Mouse (Mus musculus) forebrain, embryonic 13.5 days (tissue): ENCODE results near the gene Gm10337. TPM values are rescaled to one million over a fixed set of nuclear protein-coding genes. Genes with fewer than 3 reads are reported as not detected.

Source experiments
- ATAC-seq: fragments of 200-750 bp; cut with Nextera tagmentation; 2 replicates; pipeline ENCODE4 v1.8.0; 2017
- H3K27ac ChIP-seq: fragments of 300-500 bp; sonication (generic); 2 replicates; pipeline ENCODE4 v1.5.1; 2015; ENCODE audit warnings: inconsistent platforms, mild to moderate bottlenecking, moderate library complexity
- H3K27me3 ChIP-seq: fragments of 300-500 bp; sonication (generic); 2 replicates; pipeline ENCODE4 v1.6.1; 2015; ENCODE audit warnings: mild to moderate bottlenecking, inconsistent platforms
- H3K36me3 ChIP-seq: fragments of 300-500 bp; sonication (generic); 2 replicates; pipeline ENCODE4 v1.6.1; 2015; ENCODE audit warnings: mild to moderate bottlenecking, inconsistent platforms; ENCODE audit not compliant: poor library complexity, severe bottlenecking
- H3K4me1 ChIP-seq: fragments of 300-500 bp; sonication (generic); 2 replicates; pipeline ENCODE4 v1.6.1; 2015; ENCODE audit warnings: inconsistent platforms
- H3K4me2 ChIP-seq: fragments of 300-500 bp; sonication (generic); 2 replicates; pipeline ENCODE4 v1.6.1; 2015; ENCODE audit warnings: inconsistent platforms, mild to moderate bottlenecking, moderate library complexity
- H3K4me3 ChIP-seq: fragments of 300-500 bp; sonication (generic); 2 replicates; pipeline ENCODE4 v1.5.1; 2015; ENCODE audit warnings: mild to moderate bottlenecking, inconsistent platforms
- H3K9ac ChIP-seq: fragments of 300-500 bp; sonication (generic); 2 replicates; pipeline ENCODE4 v1.6.1; 2015; ENCODE audit warnings: mild to moderate bottlenecking, inconsistent platforms
- H3K9me3 ChIP-seq: fragments of 300-500 bp; sonication (generic); replicated peaks from 2 replicates; pipeline ENCODE4 v1.6.1; 2016; ENCODE audit warnings: inconsistent platforms
- WGBS: fragments of 180-500 bp; shearing (Covaris S2); methylation state at CpG from one replicate; pipeline ENCODE4 v1.1.7; 2015; 5-methylcytosine and 5-hydroxymethylcytosine counted together
- polyA plus RNA-seq: library from polyadenylated mRNA; unstranded; fragments of >200 nt; fragmentation: Nextera tagmentation; extraction: Ambion mirVana; gene quantifications from 2 replicates; pipeline ENCODE4 v1.2.1, GENCODE M21; 2015

Gm10337 gene
- polyA plus RNA-seq, 1 experiment from 2014 or later: 13.4 TPM

DNA sequence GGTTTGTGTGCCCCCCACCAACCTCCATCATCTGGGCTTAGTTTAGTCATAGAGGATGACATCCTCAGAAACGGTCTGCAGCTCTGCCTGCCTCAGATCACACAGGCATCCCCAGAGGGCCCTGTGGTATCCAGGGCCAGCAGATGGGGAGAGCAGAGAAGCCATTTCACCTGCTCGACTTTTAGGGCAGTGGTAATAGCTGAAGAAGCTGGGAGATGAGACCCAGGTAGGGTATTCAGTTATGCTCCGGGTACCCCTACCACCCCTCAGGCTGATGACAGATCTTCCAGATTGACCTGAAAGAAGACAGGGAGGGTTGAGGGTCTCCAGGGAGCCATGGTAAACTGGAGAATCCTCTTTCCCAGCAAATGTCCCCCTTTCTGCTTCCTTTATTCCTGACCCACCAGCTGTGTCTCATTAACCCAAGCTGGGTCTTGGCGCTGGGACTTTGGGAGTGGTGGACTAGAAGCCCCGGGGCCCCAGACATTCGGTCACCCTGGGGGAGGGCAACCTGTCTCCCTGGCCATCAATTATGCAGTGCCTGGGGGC is 7.8 kb downstream of the Gm10337 start:
- 16% methylated on average over 6 of the region's 6 CpGs for WGBS
- ATAC-seq: no peak

DNA sequence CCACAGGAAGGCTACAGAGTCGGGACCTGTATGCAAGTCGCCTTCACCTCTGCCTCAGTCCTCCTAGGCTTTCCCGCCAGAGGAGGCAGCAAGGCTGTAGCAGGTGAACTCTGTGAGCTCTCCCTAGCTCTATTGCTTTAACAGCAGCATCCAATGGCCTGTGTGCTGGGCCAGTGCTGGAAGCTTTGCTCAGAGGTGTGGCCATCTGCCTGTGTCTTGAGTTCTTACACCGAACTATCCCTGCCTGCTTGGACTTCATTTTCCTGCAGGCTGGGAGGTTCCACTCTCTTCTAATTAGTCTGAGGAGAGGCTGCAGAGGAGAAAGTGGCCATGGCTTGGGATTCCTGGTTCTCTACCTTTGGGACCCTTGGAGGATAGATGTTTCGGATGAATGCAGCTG is 8.5 kb downstream of the Gm10337 start:
- Histone ChIP-seq H3K9me3 (no peaks in the 10 kb centered on the region), H3K4me2 (peak overlapping the region; percentile 80), H3K27ac (peak overlapping the region; percentile 83), H3K9ac (0 out of 2 replicates have a peak overlapping the region, but pooled peaks have one; percentile 21), H3K4me1 (peaks cover 60% of the 10 kb centered on the region), H3K36me3 (peaks cover 5% of the 10 kb centered on the region; the same call in 1 of the 2 replicates), H3K27me3 (no peaks in the 10 kb centered on the region), H3K4me3 (no peak overlapping the region)
- no peak for ATAC-seq
- WGBS: 29% methylated on average over 5 of the region's 5 CpGs

More for the DNA sequence above, 7.8 kb downstream of the Gm10337 start:
- Histone ChIP-seq H3K4me2 (peak overlapping the region; percentile 80), H3K4me1 (peaks cover 60% of the 10 kb centered on the region), H3K9ac (no peak overlapping the region), H3K9me3 (no peaks in the 10 kb centered on the region), H3K36me3 (peaks cover 9% of the 10 kb centered on the region), H3K27ac (peak overlapping the region; percentile 83), H3K4me3 (peak overlapping the region; percentile 5), H3K27me3 (no peaks in the 10 kb centered on the region)

DNA sequence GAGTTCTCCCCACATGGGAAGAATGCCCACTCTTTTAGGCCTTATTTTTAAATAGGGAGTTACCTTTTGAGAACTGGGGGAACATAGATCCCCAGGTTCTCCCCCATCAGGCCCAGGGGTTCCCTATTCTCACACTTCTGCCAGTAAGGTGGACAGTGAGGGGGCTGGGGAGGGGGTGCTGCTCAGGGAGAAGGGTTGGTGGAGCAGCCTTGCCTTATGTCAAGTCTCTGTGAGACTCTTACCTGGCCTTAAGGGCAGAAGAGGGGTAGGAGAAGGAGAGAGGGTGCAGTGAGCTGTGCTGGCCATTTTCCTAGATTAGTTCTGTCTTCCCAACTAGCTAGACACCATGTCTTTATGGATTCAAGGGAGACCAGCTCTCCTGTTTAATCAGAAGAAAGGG is 8.9 kb downstream of the Gm10337 start:
- Histone ChIP-seq H3K36me3 (peaks cover 5% of the 10 kb centered on the region; the same call in 1 of the 2 replicates), H3K9me3 (no peaks in the 10 kb centered on the region), H3K27me3 (no peaks in the 10 kb centered on the region), H3K27ac (peak overlapping the region; percentile 83; the same call in 1 of the 2 replicates), H3K9ac (no peak overlapping the region), H3K4me3 (no peak overlapping the region), H3K4me2 (no peak overlapping the region), H3K4me1 (peaks cover 60% of the 10 kb centered on the region)
- no peak for ATAC-seq

DNA sequence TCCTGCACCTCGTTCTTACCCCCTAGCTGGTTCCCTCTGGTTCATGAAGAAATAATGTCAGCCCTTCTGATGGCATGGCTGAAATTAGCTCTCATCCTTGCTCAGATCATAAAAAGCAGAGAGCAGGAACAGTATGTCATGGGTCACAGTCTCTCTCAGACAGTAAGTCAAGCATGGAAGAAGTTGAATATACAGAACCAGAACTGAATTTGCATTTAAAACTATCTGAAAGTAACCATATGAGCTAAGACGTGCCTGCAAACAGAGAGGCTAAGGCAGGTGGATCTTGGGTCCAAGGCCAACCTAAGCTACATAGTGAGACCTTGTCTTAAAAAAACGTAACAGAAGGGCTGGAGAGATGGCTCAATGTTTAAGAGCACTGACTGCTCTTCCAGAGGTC is 9.5 kb downstream of the Gm10337 start:
- no peak overlapping the region for H3K4me2 ChIP-seq
- WGBS: 84% methylated on average over 3 of the region's 3 CpGs
- H3K9me3 ChIP-seq: no peaks in the 10 kb centered on the region
- peaks cover 60% of the 10 kb centered on the region for H3K4me1 ChIP-seq
- H3K36me3 ChIP-seq: peaks cover 5% of the 10 kb centered on the region; the same call in 1 of the 2 replicates
- H3K9ac ChIP-seq: no peak overlapping the region
- no peaks in the 10 kb centered on the region for H3K27me3 ChIP-seq
- no peak overlapping the region for H3K27ac ChIP-seq
- ATAC-seq: no peak
- H3K4me3 ChIP-seq: no peak overlapping the region

DNA sequence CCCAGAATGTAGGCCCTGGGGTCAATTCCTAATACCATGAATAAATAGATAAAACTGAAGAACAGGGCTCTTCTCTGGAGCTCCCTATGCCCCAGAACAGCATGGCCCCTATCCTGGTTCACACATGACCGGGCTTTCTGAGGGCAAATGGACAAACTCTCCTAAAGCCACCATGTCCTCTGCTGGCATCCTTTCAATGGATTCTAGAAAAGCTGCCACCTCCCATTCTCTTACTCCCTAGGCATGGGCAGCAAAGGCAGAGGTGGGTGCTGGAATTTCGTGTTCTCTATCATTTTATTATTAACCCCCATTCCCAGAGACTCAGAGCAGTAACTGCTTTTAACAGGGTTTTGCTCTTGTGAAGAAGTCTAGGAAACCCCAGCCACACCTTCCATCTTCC is 11.7 kb downstream of the Gm10337 start:
- Histone ChIP-seq H3K27ac (no peak overlapping the region), H3K4me1 (peaks cover 55% of the 10 kb centered on the region), H3K4me2 (peak overlapping the region; percentile 81), H3K9me3 (no peaks in the 10 kb centered on the region), H3K27me3 (no peaks in the 10 kb centered on the region), H3K9ac (0 out of 2 replicates have a peak overlapping the region, but pooled peaks have one; percentile 92), H3K36me3 (no peaks in the 10 kb centered on the region), H3K4me3 (peak overlapping the region; percentile 72)
- ATAC-seq: no peak
- WGBS: 80% methylated on average over 2 of the region's 2 CpGs

DNA sequence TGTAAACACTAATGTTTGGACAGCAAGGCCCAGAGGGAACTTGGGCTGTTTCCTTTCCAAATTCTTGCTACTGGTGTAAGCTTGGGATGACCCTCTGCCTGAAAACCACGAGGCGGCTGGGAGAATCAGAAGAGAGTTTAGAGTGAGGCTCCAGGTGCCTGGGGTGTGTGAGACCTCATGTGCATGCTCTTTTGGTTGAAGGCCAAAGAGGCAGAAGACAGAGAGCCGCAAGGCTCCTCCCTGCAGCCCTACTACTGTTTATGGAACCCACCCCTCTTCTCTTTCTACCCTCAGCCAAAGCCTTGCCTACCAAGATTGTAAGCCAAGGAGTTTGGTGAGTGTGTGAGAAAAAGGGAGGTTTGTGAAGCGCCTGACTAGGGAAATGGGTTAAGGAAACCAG is 12.3 kb downstream of the Gm10337 start:
- H3K4me3 ChIP-seq: peak overlapping the region; percentile 72
- no peak for ATAC-seq
- peak overlapping the region; percentile 81 for H3K4me2 ChIP-seq
- peak overlapping the region; percentile 93 for H3K27ac ChIP-seq
- no peaks in the 10 kb centered on the region for H3K27me3 ChIP-seq
- H3K9me3 ChIP-seq: no peaks in the 10 kb centered on the region
- H3K4me1 ChIP-seq: peaks cover 55% of the 10 kb centered on the region
- peaks cover 2% of the 10 kb centered on the region; the same call in 1 of the 2 replicates for H3K36me3 ChIP-seq
- H3K9ac ChIP-seq: peak overlapping the region; percentile 92
- WGBS: 34% methylated on average over 4 of the region's 4 CpGs

DNA sequence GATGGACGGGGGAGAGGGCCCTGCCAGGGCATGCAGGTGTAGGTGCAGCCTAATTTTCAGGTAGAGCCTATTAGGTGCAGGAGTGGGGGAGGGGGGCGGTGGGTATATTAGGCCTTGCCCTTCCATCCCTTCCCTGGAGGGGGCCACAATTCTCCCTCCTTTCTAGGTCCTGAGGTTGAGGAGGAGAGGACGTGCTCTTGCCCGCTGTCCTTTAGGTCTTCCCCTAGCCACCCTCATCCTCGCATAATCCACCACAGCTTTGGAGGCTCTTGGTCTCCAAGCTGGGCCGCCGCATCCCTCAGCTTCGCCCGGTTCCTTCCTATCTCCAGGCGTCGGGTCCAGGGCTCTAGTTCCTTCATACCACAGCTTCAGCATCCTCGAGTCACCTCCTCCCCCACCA is 12.8 kb downstream of the Gm10337 start:
- H3K27ac ChIP-seq: peak overlapping the region; percentile 93
- H3K4me1 ChIP-seq: peaks cover 50% of the 10 kb centered on the region
- WGBS: under 1% methylated on average over 12 of the region's 12 CpGs
- H3K4me3 ChIP-seq: peak overlapping the region; percentile 72
- no peaks in the 10 kb centered on the region for H3K27me3 ChIP-seq
- H3K9ac ChIP-seq: peak overlapping the region; percentile 92
- H3K9me3 ChIP-seq: no peaks in the 10 kb centered on the region
- peak overlapping the region; percentile 81 for H3K4me2 ChIP-seq
- H3K36me3 ChIP-seq: peaks cover 7% of the 10 kb centered on the region
- no peak for ATAC-seq

DNA sequence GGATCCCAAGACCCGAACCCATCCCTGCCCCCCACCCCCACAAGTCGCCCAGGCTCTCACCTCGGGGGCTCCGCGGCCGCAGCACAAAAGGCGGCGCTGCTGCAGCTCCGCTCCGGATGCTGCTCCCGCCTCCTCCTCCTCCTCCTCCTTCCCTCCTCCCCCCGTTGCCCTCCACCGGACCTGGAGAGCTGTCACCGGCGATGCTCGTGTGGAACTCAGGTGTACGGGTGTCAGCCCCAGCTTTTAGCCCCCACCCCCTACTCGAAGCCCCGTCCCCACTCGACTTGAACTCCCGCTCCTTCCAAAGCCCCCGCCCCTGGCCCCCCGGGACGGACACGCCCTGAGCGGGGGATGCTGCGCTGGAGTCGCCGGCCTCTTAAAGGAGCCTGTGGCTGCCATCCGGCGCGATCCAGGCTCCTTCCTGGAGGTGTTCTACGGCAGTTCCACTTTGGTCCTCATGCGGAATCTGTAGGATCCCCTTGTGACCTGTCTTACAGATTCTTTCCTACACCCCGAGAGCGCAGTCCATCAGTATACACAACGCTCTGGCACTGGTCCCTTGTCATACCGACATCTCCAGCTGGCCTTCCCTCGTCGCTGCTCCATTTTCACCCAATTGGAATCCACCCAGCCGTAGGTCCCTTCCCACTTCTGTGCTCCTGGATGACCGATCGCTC is 13.3 kb downstream of the Gm10337 start, which contains the start of gene Map3k12:
Gene Map3k12 (minus strand): TSS at position 337 of the 677 bp plus-strand sequence.
- peak within 1 kb of the TSS; percentile 92 for H3K9ac ChIP-seq
- H3K36me3 ChIP-seq: peaks cover 12% of the 10 kb centered on the region
- ATAC-seq: no peak
- under 1% methylated on average over 42 of the region's 43 CpGs for WGBS
- no peaks in the 10 kb centered on the region for H3K27me3 ChIP-seq
- H3K4me2 ChIP-seq: peak within 1 kb of the TSS; percentile 81
- peak within 1 kb of the TSS; percentile 72 for H3K4me3 ChIP-seq
- peak within 1 kb of the TSS; percentile 93 for H3K27ac ChIP-seq
- H3K4me1 ChIP-seq: peaks cover 44% of the 10 kb centered on the region
- H3K9me3 ChIP-seq: no peaks in the 10 kb centered on the region

DNA sequence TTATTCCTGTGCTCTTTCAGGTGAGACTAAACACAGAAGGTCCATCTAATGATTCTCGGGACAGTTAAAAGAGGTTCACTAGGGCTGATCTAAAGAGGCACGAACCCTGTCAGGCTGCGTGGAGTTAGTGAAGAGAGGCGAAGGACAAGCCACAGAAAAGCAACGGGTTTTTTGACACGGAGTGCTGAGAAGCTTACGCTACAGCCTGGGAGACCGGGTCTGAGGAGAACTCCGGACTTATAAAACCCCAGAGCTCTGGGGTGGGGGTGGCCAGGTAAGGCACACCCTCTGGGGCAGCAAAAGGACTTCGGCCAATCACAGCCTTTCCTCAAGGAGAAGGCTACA is 14.1 kb downstream of the Gm10337 start:
- peak overlapping the region; percentile 92 for H3K9ac ChIP-seq
- H3K27me3 ChIP-seq: no peaks in the 10 kb centered on the region
- peaks cover 20% of the 10 kb centered on the region for H3K36me3 ChIP-seq
- no peak for ATAC-seq
- peak overlapping the region; percentile 72 for H3K4me3 ChIP-seq
- H3K4me2 ChIP-seq: peak overlapping the region; percentile 81
- no peaks in the 10 kb centered on the region for H3K9me3 ChIP-seq
- WGBS: under 1% methylated on average over 10 of the region's 10 CpGs
- H3K27ac ChIP-seq: peak overlapping the region; percentile 93
- peaks cover 36% of the 10 kb centered on the region for H3K4me1 ChIP-seq

DNA sequence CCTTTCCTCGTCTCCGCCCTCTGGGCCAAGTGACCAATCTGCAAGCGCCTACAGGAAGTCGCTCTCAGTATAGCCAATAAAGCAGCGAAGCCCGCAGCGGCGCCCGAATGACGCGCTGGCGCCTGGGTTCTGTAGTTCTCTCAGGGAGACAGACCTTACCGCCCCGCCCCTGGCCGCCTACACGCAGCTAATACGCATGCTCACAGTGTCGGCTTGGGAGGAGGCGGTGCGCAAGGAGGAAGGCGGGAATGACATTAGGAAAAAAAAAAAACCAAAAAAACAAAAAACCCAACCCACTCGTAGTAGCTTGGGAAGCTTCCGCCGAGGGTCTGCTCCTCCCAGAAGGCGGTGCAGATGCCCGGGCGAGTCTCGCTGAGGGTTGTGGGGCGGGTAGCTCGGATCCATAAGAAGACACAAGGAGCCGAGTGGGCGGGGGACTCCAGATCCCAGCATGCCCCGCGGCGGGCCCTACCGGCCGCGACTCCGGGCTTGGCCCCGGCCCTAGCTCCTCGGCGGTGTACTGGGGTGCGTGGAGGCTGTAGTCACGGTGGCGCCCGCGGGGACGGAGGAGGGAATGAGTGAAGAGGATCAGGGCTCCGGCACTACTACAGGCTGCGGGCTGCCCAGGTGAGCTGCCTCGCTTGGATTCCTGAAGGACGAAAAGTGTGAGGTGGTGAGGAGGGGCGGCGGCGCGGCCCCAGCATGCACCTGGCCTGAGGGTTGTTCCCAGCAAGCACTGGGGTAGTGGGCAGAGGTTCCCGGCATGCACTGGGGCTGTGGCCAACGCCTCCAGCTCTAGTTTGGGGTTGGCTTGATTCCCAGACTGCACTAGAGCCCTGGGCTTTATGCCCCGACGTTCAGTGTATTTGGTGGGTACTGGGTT is 14.7 kb downstream of the Gm10337 start, which contains the start of gene Tarbp2:
Gene Tarbp2 (plus strand): TSS at position 217 of the 883 bp plus-strand sequence.
- Histone ChIP-seq H3K9me3 (no peaks in the 10 kb centered on the region), H3K4me1 (peaks cover 34% of the 10 kb centered on the region), H3K4me3 (peak within 1 kb of the TSS; percentile 72), H3K9ac (peak within 1 kb of the TSS; percentile 92), H3K4me2 (peak within 1 kb of the TSS; percentile 81), H3K36me3 (peaks cover 25% of the 10 kb centered on the region), H3K27me3 (no peaks in the 10 kb centered on the region), H3K27ac (peak within 1 kb of the TSS; percentile 97)
- under 1% methylated on average over 60 of the region's 60 CpGs for WGBS
- peak; percentile 92 for ATAC-seq

DNA sequence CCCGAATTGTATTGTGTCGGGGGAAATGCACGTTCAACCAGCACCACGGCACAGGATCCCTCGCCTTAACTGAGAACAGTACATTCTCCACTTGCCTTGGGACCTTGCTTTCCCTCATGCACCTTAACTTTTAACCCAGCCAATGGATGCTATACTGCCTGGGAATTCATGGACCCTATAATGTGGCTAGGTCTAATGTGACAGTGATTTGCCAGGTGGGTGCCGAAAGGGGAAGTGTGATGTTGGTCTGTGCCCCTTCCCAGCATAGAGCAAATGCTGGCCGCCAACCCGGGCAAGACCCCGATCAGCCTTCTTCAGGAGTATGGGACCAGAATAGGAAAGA is 15.3 kb downstream of the Gm10337 start:
- no peak for ATAC-seq
- Histone ChIP-seq H3K4me3 (peak overlapping the region; percentile 72), H3K9me3 (no peaks in the 10 kb centered on the region), H3K27me3 (no peaks in the 10 kb centered on the region), H3K4me1 (peaks cover 34% of the 10 kb centered on the region), H3K36me3 (peaks cover 29% of the 10 kb centered on the region), H3K27ac (peak overlapping the region; percentile 97), H3K9ac (peak overlapping the region; percentile 83), H3K4me2 (peak overlapping the region; percentile 81)
- 22% methylated on average over 9 of the region's 9 CpGs for WGBS
